Mouse (Mus musculus) embryonic facial prominence, embryonic 11.5 days (tissue): ENCODE measurements around the gene Zfpl1. TPM values are rescaled to one million over a fixed set of nuclear protein-coding genes. Genes with fewer than 3 reads are reported as not detected.
A peak's percentile ranks its signal among the peaks of the same experiment; 100 is the strongest.

Experiments used
- ATAC-seq: fragments of 200-750 bp; cut with Nextera tagmentation; replicated peaks from 2 replicates; pipeline ENCODE4 v1.8.0; 2017; ENCODE audit warnings: low read depth; ENCODE audit not compliant: insufficient number of reproducible peaks, low FRiP score, low TSS enrichment
- DNase-seq: peaks from one replicate; pipeline ENCODE4 v3.0.0-alpha.2; 2015; ENCODE audit warnings: low spot score
- H3K27ac ChIP-seq: fragments of 300-500 bp; sonication (generic); replicated peaks from 2 replicates; pipeline ENCODE4 v1.5.1; 2014; ENCODE audit warnings: mild to moderate bottlenecking, low read depth, low read length, control low read depth
- H3K27me3 ChIP-seq: fragments of 300-500 bp; sonication (generic); 2 replicates; pipeline ENCODE4 v1.6.1; 2014; ENCODE audit warnings: mild to moderate bottlenecking, low read length, moderate library complexity, mixed read lengths; ENCODE audit not compliant: control insufficient read depth, insufficient read depth
- H3K36me3 ChIP-seq: fragments of 300-500 bp; sonication (generic); replicated peaks from 2 replicates; pipeline ENCODE4 v1.6.1; 2014; ENCODE audit warnings: low read depth, mild to moderate bottlenecking, low read length, moderate library complexity, mixed read lengths; ENCODE audit not compliant: control insufficient read depth, insufficient read depth
- H3K4me1 ChIP-seq: fragments of 300-500 bp; sonication (generic); 2 replicates; pipeline ENCODE4 v1.6.1; 2014; ENCODE audit warnings: low read length, mixed read lengths; ENCODE audit not compliant: control insufficient read depth, insufficient read depth
- H3K4me2 ChIP-seq: fragments of 300-500 bp; sonication (generic); 2 replicates; pipeline ENCODE4 v1.6.1; 2014; ENCODE audit warnings: low read depth, mild to moderate bottlenecking, control low read depth, low read length, moderate library complexity
- H3K4me3 ChIP-seq: fragments of 300-500 bp; sonication (generic); 2 replicates; pipeline ENCODE4 v1.5.1; 2014; ENCODE audit warnings: low read depth, low read length, control low read depth
- H3K9ac ChIP-seq: fragments of 300-500 bp; sonication (generic); replicated peaks from 2 replicates; pipeline ENCODE4 v1.6.1; 2014; ENCODE audit warnings: mild to moderate bottlenecking, control low read depth, low read length
- H3K9me3 ChIP-seq: fragments of 300-500 bp; sonication (generic); replicated peaks from 2 replicates; pipeline ENCODE4 v1.6.1; 2016; ENCODE audit warnings: mild to moderate bottlenecking, low read length, inconsistent platforms, mixed read lengths; ENCODE audit not compliant: control insufficient read depth
- WGBS: fragments of 180-500 bp; shearing (Covaris S2); extraction: QIAGEN DNeasy Blood & Tissue Kit; methylation state at CpG from one replicate; pipeline ENCODE4 v1.1.7; 2014; 5-methylcytosine and 5-hydroxymethylcytosine counted together
- polyA plus RNA-seq: library from polyadenylated mRNA; unstranded; fragments of >200 nt; fragmentation: Nextera tagmentation; extraction: Ambion mirVana; gene quantifications from 2 replicates; pipeline ENCODE4 v1.2.1, GENCODE M21; 2014

Zfpl1 gene
- polyA plus RNA-seq, 1 experiment from 2014 or later: 60.7 TPM

DNA sequence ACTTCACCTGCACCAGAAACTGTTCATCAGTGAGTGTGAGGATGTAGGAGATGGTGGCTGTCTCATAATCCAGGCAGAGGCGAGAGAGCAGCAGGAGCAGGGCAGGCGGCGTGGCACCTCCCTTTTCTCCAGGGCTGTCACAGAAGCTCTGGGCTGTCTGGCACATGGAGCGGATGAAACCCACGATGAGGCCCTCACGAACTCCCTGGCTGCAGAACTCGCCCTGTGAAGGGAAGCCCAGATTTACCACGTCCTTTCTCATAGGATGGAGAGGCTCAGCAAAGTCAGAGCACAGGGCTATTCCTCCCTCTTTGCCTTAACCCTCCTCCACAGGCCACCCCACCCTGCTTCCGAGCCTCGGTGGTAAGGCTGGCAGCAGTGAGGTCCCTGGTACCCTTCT lies 14.9 kb downstream of the Zfpl1 start:
- DNase-seq: no peak
- H3K4me1 ChIP-seq: peaks cover 2% of the 10 kb centered on the region
- no peaks in the 10 kb centered on the region; the same call in none of the 2 replicates for H3K36me3 ChIP-seq
- no peak for ATAC-seq
- no peaks in the 10 kb centered on the region for H3K9me3 ChIP-seq
- 92% methylated on average over 10 of the region's 10 CpGs for WGBS
- H3K4me2 ChIP-seq: no peak overlapping the region
- H3K4me3 ChIP-seq: no peak overlapping the region
- no peak overlapping the region for H3K27ac ChIP-seq
- H3K27me3 ChIP-seq: no peaks in the 10 kb centered on the region
- no peak overlapping the region for H3K9ac ChIP-seq

DNA sequence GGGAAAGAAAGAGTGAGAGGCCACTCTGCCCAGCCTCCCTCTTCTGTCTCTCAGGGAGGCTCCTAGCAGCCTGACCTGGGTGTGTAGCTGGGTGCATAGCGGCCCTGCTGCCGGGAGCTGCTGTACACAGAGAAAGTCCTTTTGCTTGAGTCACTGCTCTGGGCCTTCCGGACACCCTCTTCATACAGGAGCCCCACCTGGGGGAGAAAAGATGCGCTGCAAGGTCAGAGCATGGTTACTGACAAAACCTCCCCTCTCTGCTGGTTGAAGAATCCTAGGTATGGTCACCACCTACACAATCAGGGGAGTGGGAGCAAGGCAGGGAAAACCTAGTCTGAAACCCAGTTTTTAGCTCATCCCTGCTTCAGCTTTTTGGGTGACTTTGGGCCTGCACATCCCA lies 15.8 kb downstream of the Zfpl1 start:
- H3K27ac ChIP-seq: no peak overlapping the region
- DNase-seq (no peak), ATAC-seq (no peak)
- H3K4me1 ChIP-seq: peaks cover 2% of the 10 kb centered on the region
- H3K9me3 ChIP-seq: no peaks in the 10 kb centered on the region
- 82% methylated on average over 4 of the region's 4 CpGs for WGBS
- no peaks in the 10 kb centered on the region for H3K27me3 ChIP-seq
- H3K9ac ChIP-seq: no peak overlapping the region
- H3K36me3 ChIP-seq: no peaks in the 10 kb centered on the region; the same call in none of the 2 replicates
- no peak overlapping the region for H3K4me3 ChIP-seq
- H3K4me2 ChIP-seq: no peak overlapping the region

DNA sequence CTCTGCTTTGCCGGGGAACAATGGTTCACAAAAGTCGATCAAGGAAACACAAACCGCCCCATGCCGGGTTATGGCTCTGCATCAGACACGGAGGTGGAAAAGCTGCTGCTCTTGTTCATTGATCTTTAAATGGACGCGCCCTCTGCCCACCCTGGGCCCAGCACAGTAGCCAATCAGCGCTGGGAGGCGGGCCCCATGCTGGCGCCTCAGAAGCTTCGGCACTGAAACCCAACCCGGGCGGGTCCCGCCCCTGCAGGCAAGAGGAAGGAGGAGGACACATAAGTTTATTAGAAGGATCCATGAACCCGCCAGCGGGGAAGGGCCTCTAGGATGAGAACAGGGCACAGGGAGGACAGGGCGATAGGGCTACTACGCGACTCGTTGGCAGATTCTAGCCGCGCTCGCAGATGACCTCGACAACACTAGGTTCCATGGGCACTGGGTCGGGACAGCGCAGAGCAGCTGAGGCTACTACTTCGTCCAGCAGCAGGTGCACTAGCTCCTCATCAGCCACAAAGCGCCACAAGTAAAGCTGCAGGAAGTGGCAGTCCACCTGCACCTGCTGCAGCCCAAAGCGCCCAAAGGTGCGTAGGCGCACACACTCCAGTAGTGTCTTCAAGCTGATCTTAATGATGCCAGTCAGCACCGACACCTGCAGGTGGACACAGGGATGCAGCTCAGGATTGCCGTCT lies 16.9 kb downstream of the Zfpl1 start, which contains the start of gene Tm7sf2:
Gene Tm7sf2, minus strand, starts transcription at position 650 of the 692 bp plus-strand sequence.
- no peaks in the 10 kb centered on the region for H3K9me3 ChIP-seq
- H3K27me3 ChIP-seq: no peaks in the 10 kb centered on the region
- peak within 1 kb of the TSS; percentile 52; the same call in 1 of the 2 replicates for H3K27ac ChIP-seq
- H3K9ac ChIP-seq: peak within 1 kb of the TSS; percentile 61
- ATAC-seq (peak; percentile 92), DNase-seq (peak; percentile 93)
- 9% methylated on average over 33 of the region's 33 CpGs for WGBS
- H3K4me3 ChIP-seq: peak within 1 kb of the TSS; percentile 47
- no peaks in the 10 kb centered on the region; the same call in none of the 2 replicates for H3K36me3 ChIP-seq
- peaks cover 2% of the 10 kb centered on the region for H3K4me1 ChIP-seq
- H3K4me2 ChIP-seq: peak within 1 kb of the TSS; percentile 86

DNA sequence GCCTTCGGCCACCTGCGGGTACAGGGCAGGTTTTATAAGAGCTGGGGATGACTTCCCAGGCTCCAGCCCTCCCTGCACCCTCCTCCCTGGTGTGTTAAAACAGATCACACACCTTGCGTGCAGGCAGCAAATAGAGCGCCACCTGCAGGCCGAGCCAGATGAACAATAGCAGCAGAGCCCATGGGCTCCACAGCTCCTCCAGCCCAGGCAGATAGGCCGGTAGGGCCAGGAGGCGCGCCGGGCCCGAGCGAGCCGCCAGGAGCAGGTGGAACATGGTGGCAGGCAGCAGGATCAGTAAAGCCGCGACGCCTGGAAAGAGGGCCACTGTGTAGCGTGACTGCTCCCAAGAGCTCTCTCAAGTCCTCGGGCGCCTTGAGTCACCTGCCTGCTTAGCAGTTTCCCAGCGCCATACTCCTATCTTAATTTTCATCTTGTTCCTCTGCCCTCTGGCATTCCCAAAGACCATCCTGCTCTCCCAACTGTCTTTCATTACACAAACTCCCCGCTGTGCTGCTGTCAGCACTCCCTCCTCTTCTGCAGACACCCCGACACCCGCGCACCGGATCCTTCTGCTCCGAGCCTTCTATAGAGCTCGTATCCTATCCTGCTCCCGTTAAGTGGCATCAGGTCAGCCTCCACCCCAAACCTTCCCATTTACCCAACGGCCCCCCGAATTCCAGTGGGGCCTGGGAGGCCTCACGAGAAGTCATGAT lies 17.6 kb downstream of the Zfpl1 start:
- Histone ChIP-seq H3K9ac (peak overlapping the region; percentile 61), H3K27ac (peak overlapping the region; percentile 52; the same call in 1 of the 2 replicates), H3K4me2 (peak overlapping the region; percentile 86), H3K36me3 (no peaks in the 10 kb centered on the region; the same call in none of the 2 replicates), H3K4me3 (peak overlapping the region; percentile 47), H3K9me3 (no peaks in the 10 kb centered on the region), H3K4me1 (peaks cover 6% of the 10 kb centered on the region), H3K27me3 (no peaks in the 10 kb centered on the region)
- under 1% methylated on average over 29 of the region's 30 CpGs for WGBS
- peak; percentile 88 for DNase-seq
- ATAC-seq: peak; percentile 57

DNA sequence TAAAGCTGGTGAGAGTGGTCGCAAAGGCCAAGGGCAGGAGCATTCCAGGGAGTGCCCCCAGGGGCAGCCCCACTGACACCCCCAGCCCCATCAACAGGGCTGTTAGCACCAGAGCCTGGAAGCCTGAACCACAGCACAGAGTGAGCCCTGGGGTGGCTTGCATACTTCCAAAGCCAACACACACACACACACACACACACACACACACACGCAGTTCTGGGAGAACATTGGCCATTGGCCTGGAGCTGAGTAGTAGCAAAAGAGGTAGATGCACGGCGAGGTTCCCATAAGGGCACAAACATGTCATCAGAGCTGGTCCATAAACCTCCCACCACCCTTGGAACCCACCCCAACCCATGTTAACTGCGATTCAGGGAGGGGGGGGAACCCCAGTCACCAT lies 18.2 kb downstream of the Zfpl1 start:
- H3K4me1 ChIP-seq: peaks cover 8% of the 10 kb centered on the region
- H3K9ac ChIP-seq: peak overlapping the region; percentile 61
- ATAC-seq (no peak), DNase-seq (no peak)
- no peak overlapping the region for H3K27ac ChIP-seq
- 33% methylated on average over 5 of the region's 5 CpGs for WGBS
- H3K4me2 ChIP-seq: peak overlapping the region; percentile 86
- H3K36me3 ChIP-seq: no peaks in the 10 kb centered on the region; the same call in none of the 2 replicates
- H3K4me3 ChIP-seq: peak overlapping the region; percentile 47
- H3K27me3 ChIP-seq: no peaks in the 10 kb centered on the region
- no peaks in the 10 kb centered on the region for H3K9me3 ChIP-seq

DNA sequence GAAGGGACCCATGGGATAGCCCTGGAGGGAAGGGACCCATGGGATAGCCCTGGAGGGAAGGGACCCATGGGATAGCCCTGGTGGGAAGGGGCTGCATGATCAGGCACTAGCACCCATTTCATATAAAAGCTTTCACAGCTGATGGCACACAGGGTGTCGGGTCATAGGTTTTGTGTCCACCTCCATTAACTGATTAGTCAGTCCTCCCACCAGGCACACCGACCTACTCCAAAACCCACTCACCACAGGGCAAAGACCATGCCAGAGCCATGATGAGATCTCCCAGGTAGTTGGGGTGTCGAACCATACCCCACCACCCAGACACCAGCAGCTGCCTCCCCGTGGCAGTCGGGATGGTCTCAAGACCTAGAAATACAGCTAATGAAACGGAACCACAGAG lies 21.7 kb downstream of the Zfpl1 start:
- H3K4me2 ChIP-seq: no peak overlapping the region
- peaks cover 8% of the 10 kb centered on the region for H3K4me1 ChIP-seq
- H3K27ac ChIP-seq: no peak overlapping the region
- H3K36me3 ChIP-seq: no peaks in the 10 kb centered on the region; the same call in 1 of the 2 replicates
- H3K9me3 ChIP-seq: no peaks in the 10 kb centered on the region
- no peak overlapping the region for H3K4me3 ChIP-seq
- ATAC-seq: no peak
- H3K27me3 ChIP-seq: no peaks in the 10 kb centered on the region
- WGBS: 94% methylated on average over 6 of the region's 6 CpGs
- H3K9ac ChIP-seq: no peak overlapping the region
- no peak for DNase-seq

DNA sequence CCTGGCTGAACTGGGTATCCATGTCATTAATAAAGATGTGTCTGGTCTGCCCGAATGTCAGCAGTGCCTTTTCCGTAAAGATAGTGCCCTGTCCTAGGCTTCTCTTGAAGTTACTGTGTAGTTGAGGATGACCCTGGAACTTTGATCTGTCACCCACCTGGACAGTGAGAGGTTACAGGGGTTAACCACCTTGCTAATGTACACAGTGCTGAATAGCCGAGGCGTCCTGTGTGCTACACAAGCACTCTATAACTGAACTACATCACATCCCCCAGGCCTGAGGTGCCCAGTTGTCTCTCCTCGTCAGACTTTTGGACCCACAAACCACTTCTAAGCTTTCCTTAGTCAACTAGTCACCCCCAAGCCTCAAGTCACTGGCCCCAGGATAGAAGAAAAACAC lies 22.3 kb downstream of the Zfpl1 start:
- ATAC-seq (no peak), DNase-seq (no peak)
- H3K36me3 ChIP-seq: no peaks in the 10 kb centered on the region; the same call in 1 of the 2 replicates
- H3K9me3 ChIP-seq: no peaks in the 10 kb centered on the region
- 69% methylated on average over 5 of the region's 5 CpGs for WGBS
- H3K4me2 ChIP-seq: peak overlapping the region; percentile 95
- peak overlapping the region; percentile 89 for H3K4me3 ChIP-seq
- peaks cover 8% of the 10 kb centered on the region for H3K4me1 ChIP-seq
- peak overlapping the region; percentile 92 for H3K9ac ChIP-seq
- no peak overlapping the region for H3K27ac ChIP-seq
- H3K27me3 ChIP-seq: no peaks in the 10 kb centered on the region
